Mouse (Mus musculus) embryonic facial prominence, embryonic 14.5 days (tissue): ENCODE results near the gene Sec24d. TPM values are rescaled to one million over a fixed set of nuclear protein-coding genes. Genes with fewer than 3 reads are reported as not detected.

Experiments
- ATAC-seq: fragments of 200-750 bp; cut with Nextera tagmentation; 2 replicates; pipeline ENCODE4 v1.8.0; 2017; ENCODE audit warnings: low read depth, moderate number of reproducible peaks, moderate TSS enrichment
- DNase-seq: peaks from one replicate; pipeline ENCODE4 v3.0.0-alpha.2; 2015; ENCODE audit warnings: low spot score
- H3K27ac ChIP-seq: fragments of 300-500 bp; sonication (generic); replicated peaks from 2 replicates; pipeline ENCODE4 v1.5.1; 2014; ENCODE audit warnings: low read depth, mild to moderate bottlenecking, low read length, moderate library complexity
- H3K27me3 ChIP-seq: fragments of 300-500 bp; sonication (generic); replicated peaks from 2 replicates; pipeline ENCODE4 v1.6.1; 2014; ENCODE audit warnings: low read length; ENCODE audit not compliant: control insufficient read depth, insufficient read depth
- H3K36me3 ChIP-seq: fragments of 300-500 bp; sonication (generic); 2 replicates; pipeline ENCODE4 v1.6.1; 2014; ENCODE audit warnings: low read length, mixed read lengths; ENCODE audit not compliant: control insufficient read depth, insufficient read depth
- H3K4me1 ChIP-seq: fragments of 300-500 bp; sonication (generic); 2 replicates; pipeline ENCODE4 v1.6.1; 2014; ENCODE audit warnings: antibody characterized with exemption, low read length; ENCODE audit not compliant: control insufficient read depth, insufficient read depth
- H3K4me2 ChIP-seq: fragments of 300-500 bp; sonication (generic); 2 replicates; pipeline ENCODE4 v1.6.1; 2014; ENCODE audit warnings: low read depth, mild to moderate bottlenecking, low read length, moderate library complexity, mixed read lengths
- H3K4me3 ChIP-seq: fragments of 300-500 bp; sonication (generic); 2 replicates; pipeline ENCODE4 v1.5.1; 2014; ENCODE audit warnings: low read depth, mild to moderate bottlenecking, low read length
- H3K9ac ChIP-seq: fragments of 300-500 bp; sonication (generic); 2 replicates; pipeline ENCODE4 v1.6.1; 2014; ENCODE audit warnings: low read depth, mild to moderate bottlenecking, low read length, moderate library complexity, mixed read lengths
- H3K9me3 ChIP-seq: fragments of 300-500 bp; sonication (generic); 2 replicates; pipeline ENCODE4 v1.6.1; 2016; ENCODE audit warnings: low read length; ENCODE audit not compliant: control insufficient read depth
- whole genome bisulfite sequencing: fragments of 180-500 bp; shearing (Covaris S2); extraction: QIAGEN DNeasy Blood & Tissue Kit; methylation state at CpG from one replicate; pipeline ENCODE4 v1.1.7; 2014; 5-methylcytosine and 5-hydroxymethylcytosine counted together
- polyA plus RNA-seq: library from polyadenylated mRNA; unstranded; fragments of >200 nt; fragmentation: Nextera tagmentation; extraction: Ambion mirVana; gene quantifications from 2 replicates; pipeline ENCODE4 v1.2.1, GENCODE M21; 2014

Sec24d gene
- polyA plus RNA-seq, 1 experiment from 2014 or later = 125 TPM

DNA sequence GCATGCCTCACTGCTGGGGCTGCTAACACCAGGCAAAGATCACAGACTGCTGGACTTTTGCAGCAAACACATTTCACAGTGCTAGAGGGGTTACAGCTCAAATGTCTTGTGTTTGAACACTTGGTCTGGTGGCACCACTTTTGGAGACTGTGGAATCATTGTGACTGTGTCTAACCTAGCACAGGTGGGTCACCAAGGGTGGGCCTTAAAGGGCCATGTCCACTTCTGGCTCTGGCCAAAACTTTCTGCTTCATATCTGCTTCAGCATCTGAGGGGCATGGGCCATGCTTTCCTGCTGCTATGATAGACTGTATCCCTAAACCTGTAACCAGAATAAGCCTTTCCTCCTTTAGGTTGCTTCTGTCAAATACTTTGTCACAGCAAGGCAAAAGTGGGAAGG is 29.8 kb upstream of the Sec24d start:
- H3K27me3 ChIP-seq = no peaks in the 10 kb centered on the region
- H3K9ac ChIP-seq = no peak overlapping the region
- ATAC-seq (no peak), DNase-seq (no peak)
- no peaks in the 10 kb centered on the region for H3K36me3 ChIP-seq
- no peak overlapping the region for H3K4me2 ChIP-seq
- no peak overlapping the region for H3K4me3 ChIP-seq
- H3K27ac ChIP-seq = no peak overlapping the region
- no peaks in the 10 kb centered on the region for H3K9me3 ChIP-seq
- H3K4me1 ChIP-seq = peaks cover 13% of the 10 kb centered on the region

DNA sequence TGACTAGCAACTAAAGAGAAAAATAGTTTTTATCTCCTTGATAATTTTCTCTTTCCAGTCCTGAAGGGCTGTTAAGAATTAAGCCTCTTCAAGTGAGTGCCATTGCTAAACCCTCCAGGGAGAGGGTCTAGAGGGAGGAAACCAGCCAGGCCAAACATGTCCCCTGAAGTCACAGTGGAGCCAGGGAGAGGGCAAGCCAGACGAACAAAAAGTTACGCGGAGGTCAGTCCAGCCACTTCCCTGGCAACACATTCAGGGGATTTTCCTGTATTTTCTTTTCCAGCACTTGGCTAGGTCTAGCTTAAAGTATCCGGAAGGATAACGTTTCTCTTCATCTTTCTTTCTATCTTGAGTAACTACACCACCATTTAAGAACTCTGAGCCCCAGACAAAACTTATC is 22.9 kb upstream of the Sec24d start:
- Histone ChIP-seq H3K27me3 (no peaks in the 10 kb centered on the region), H3K4me3 (no peak overlapping the region), H3K4me2 (no peak overlapping the region), H3K9me3 (no peaks in the 10 kb centered on the region), H3K4me1 (peaks cover 10% of the 10 kb centered on the region), H3K36me3 (no peaks in the 10 kb centered on the region), H3K27ac (no peak overlapping the region), H3K9ac (no peak overlapping the region)
- DNase-seq = no peak
- WGBS = 25% methylated on average over 5 of the region's 5 CpGs
- ATAC-seq = no peak

- no peaks in the 10 kb centered on the region for H3K36me3 ChIP-seq
- ATAC-seq = no peak
- peaks cover 10% of the 10 kb centered on the region for H3K4me1 ChIP-seq
- H3K4me2 ChIP-seq = no peak overlapping the region
- peak; percentile 80 for DNase-seq
- no peak overlapping the region for H3K27ac ChIP-seq
- H3K9me3 ChIP-seq = no peaks in the 10 kb centered on the region
- WGBS = 20% methylated on average over 4 of the region's 4 CpGs
- H3K9ac ChIP-seq = no peak overlapping the region
- no peaks in the 10 kb centered on the region for H3K27me3 ChIP-seq
- no peak overlapping the region for H3K4me3 ChIP-seq
These were observed 21.6 kb upstream of the Sec24d start for GRCm38 (mm10) chr3:123245646-123246045.

DNA sequence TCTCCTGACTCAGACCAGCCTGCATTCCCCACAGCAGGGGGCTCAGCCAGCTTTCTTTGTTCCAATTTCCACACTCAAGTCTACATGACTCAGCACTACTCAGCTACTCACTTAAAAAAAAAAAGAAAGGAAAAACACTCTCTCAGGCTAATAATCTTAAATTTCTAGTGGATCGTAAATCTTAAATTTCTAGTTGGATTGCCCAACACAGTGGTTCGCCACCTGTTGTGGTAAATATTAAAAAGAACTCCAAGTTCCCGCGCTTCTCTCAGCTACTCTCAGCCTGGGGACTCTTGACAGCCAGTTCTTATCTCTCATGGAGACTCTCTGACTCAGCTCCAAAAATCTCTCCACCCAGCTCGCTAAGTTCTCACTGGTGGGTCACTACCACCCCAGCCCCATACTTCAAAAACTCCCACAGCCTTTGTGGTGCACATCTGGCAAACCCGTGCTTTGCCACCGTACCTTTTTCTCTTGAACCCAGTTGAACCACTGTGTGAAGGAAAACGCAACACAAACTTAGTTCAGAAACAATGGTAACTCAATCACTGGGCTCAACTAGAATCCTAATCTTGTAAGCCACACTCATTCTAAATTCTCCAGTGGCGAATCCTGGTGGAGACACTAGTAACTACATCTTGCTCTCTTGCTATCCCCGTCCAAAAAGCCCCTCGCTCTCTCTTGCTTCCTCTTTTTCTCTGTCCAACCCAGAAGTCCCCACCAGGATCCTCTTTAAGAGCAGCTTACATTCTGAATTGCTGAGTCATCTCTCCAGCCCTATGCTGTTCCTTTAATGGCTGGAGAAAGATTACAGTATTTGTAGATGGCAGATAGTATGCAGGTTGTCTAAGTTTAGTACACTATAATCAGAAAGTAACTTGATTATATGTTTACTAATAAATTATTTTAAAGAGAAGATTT is 10.8 kb upstream of the Sec24d start:
- Histone ChIP-seq H3K9ac (no peak overlapping the region), H3K4me1 (no peaks in the 10 kb centered on the region), H3K4me2 (no peak overlapping the region), H3K4me3 (no peak overlapping the region), H3K27me3 (no peaks in the 10 kb centered on the region), H3K27ac (no peak overlapping the region), H3K36me3 (no peaks in the 10 kb centered on the region), H3K9me3 (no peaks in the 10 kb centered on the region)
- ATAC-seq (no peak), DNase-seq (no peak)
- 79% methylated on average over 11 of the region's 11 CpGs for WGBS

- Histone ChIP-seq H3K4me2 (no peak overlapping the region), H3K4me1 (no peaks in the 10 kb centered on the region), H3K27me3 (no peaks in the 10 kb centered on the region), H3K36me3 (no peaks in the 10 kb centered on the region), H3K27ac (no peak overlapping the region), H3K4me3 (no peak overlapping the region), H3K9ac (no peak overlapping the region), H3K9me3 (no peaks in the 10 kb centered on the region)
- 75% methylated on average over 4 of the region's 4 CpGs for WGBS
- no peak for DNase-seq
- no peak for ATAC-seq
These were observed 8.5 kb upstream of the Sec24d start for GRCm38 (mm10) chr3:123258709-123259108.

- H3K9ac ChIP-seq = 0 out of 2 replicates have a peak overlapping the region, but pooled peaks have one; percentile 35
- H3K4me3 ChIP-seq = peak overlapping the region; percentile 34
- H3K4me2 ChIP-seq = peak overlapping the region; percentile 41
- 54% methylated on average over 6 of the region's 6 CpGs for WGBS
- H3K4me1 ChIP-seq = peaks cover 4% of the 10 kb centered on the region; the same call in 1 of the 2 replicates
- no peaks in the 10 kb centered on the region for H3K9me3 ChIP-seq
- DNase-seq = peak; percentile 35
- H3K27ac ChIP-seq = no peak overlapping the region
- no peak for ATAC-seq
- no peaks in the 10 kb centered on the region for H3K27me3 ChIP-seq
- H3K36me3 ChIP-seq = peaks cover 3% of the 10 kb centered on the region
These were observed 2.5 kb upstream of the Sec24d start for GRCm38 (mm10) chr3:123264706-123265105.

- peaks cover 34% of the 10 kb centered on the region for H3K36me3 ChIP-seq
- DNase-seq (peak; percentile 75), ATAC-seq (peak; percentile 55)
- H3K4me3 ChIP-seq = peak overlapping the region; percentile 77
- peaks cover 4% of the 10 kb centered on the region; the same call in 1 of the 2 replicates for H3K4me1 ChIP-seq
- peak overlapping the region; percentile 88 for H3K27ac ChIP-seq
- H3K9me3 ChIP-seq = no peaks in the 10 kb centered on the region
- under 1% methylated on average over 25 of the region's 25 CpGs for WGBS
- no peaks in the 10 kb centered on the region for H3K27me3 ChIP-seq
- peak overlapping the region; percentile 86 for H3K9ac ChIP-seq
- peak overlapping the region; percentile 67 for H3K4me2 ChIP-seq
These were observed 516 bp downstream of the Sec24d start for GRCm38 (mm10) chr3:123267741-123268201.

- Histone ChIP-seq H3K9me3 (no peaks in the 10 kb centered on the region), H3K27ac (no peak overlapping the region), H3K36me3 (peaks cover 78% of the 10 kb centered on the region), H3K4me3 (no peak overlapping the region), H3K4me2 (no peak overlapping the region), H3K27me3 (no peaks in the 10 kb centered on the region), H3K4me1 (no peaks in the 10 kb centered on the region), H3K9ac (no peak overlapping the region)
- DNase-seq = no peak
- 79% methylated on average over 12 of the region's 12 CpGs for WGBS
- no peak for ATAC-seq
These were observed 15.8 kb downstream of the Sec24d start for GRCm38 (mm10) chr3:123282866-123283615.
